Mouse (Mus musculus) liver, postnatal 0 days (tissue): ENCODE measurements at regions not wholly inside any gene's neighbourhood (a gene's known extent, or its start where the extent isn't known, plus 50 kb on each side); places are given as distances from the start of the nearest gene placed in this dataset.
A peak's percentile ranks its signal among the peaks of the same experiment; 100 is the strongest.

Source experiments
- ATAC-seq: fragments of 200-750 bp; cut with Nextera tagmentation; 2 replicates; pipeline ENCODE4 v1.8.0; 2017; ENCODE audit warnings: mild to moderate bottlenecking, moderate library complexity
- DNase-seq: peaks from one replicate; pipeline ENCODE4 v3.0.0-alpha.2; 2016
- H3K27ac ChIP-seq: fragments of 300-500 bp; sonication (generic); 2 replicates; pipeline ENCODE4 v1.5.1; 2014; ENCODE audit warnings: antibody characterized with exemption, moderate library complexity, mild to moderate bottlenecking, low read depth
- H3K27me3 ChIP-seq: fragments of 300-500 bp; sonication (generic); 2 replicates; pipeline ENCODE4 v1.6.1; 2014; ENCODE audit warnings: low read length, control low read depth, mixed read lengths; ENCODE audit not compliant: insufficient read depth
- H3K36me3 ChIP-seq: fragments of 300-500 bp; sonication (generic); replicated peaks from 2 replicates; pipeline ENCODE4 v1.6.1; 2014; ENCODE audit warnings: mild to moderate bottlenecking, control low read depth, low read length, moderate library complexity, mixed read lengths; ENCODE audit not compliant: insufficient read depth
- H3K4me1 ChIP-seq: fragments of 300-500 bp; sonication (generic); 2 replicates; pipeline ENCODE4 v1.6.1; 2014; ENCODE audit warnings: antibody characterized with exemption, mild to moderate bottlenecking, control low read depth; ENCODE audit not compliant: insufficient read depth
- H3K4me2 ChIP-seq: fragments of 300-500 bp; sonication (generic); 2 replicates; pipeline ENCODE4 v1.6.1; 2014; ENCODE audit warnings: low read depth, mild to moderate bottlenecking, low read length, moderate library complexity, mixed read lengths
- H3K4me3 ChIP-seq: fragments of 300-500 bp; sonication (generic); 2 replicates; pipeline ENCODE4 v1.5.1; 2014; ENCODE audit warnings: low read depth, low read length
- H3K9ac ChIP-seq: fragments of 300-500 bp; sonication (generic); replicated peaks from 2 replicates; pipeline ENCODE4 v1.6.1; 2014; ENCODE audit warnings: mild to moderate bottlenecking, moderate library complexity
- H3K9me3 ChIP-seq: fragments of 300-500 bp; sonication (generic); 2 replicates; pipeline ENCODE4 v1.6.1; 2016; ENCODE audit warnings: mild to moderate bottlenecking, control low read depth, low read length, mixed read lengths
- CTCF ChIP-seq: sonication (generic); IDR thresholded peaks from 2 replicates; pipeline ENCODE4 v1.5.1; 2016; ENCODE audit warnings: antibody characterized with exemption, low read depth
- EP300 ChIP-seq: IDR thresholded peaks from 2 replicates; pipeline ENCODE4 v1.6.1; 2016; ENCODE audit warnings: antibody characterized with exemption, low read depth, mild to moderate bottlenecking
- WGBS: fragments of 180-500 bp; shearing (Covaris S2); extraction: QIAGEN DNeasy Blood & Tissue Kit; methylation state at CpG from one replicate; pipeline ENCODE4 v1.1.7; 2014; ENCODE audit not compliant: insufficient replicate concordance; 5-methylcytosine and 5-hydroxymethylcytosine counted together

- H3K4me2 ChIP-seq = no peak overlapping the region
- WGBS = 69% methylated on average over 3 of the region's 3 CpGs
- DNase-seq = no peak
- no peak for TF ChIP-seq CTCF
- TF ChIP-seq EP300 = no peak
- no peaks in the 10 kb centered on the region for H3K36me3 ChIP-seq
- ATAC-seq = no peak
- H3K4me1 ChIP-seq = no peaks in the 10 kb centered on the region
- H3K9me3 ChIP-seq = no peaks in the 10 kb centered on the region
- H3K27ac ChIP-seq = no peak overlapping the region
- H3K27me3 ChIP-seq = no peaks in the 10 kb centered on the region
- no peak overlapping the region for H3K9ac ChIP-seq
- H3K4me3 ChIP-seq = no peak overlapping the region
Observed at GRCm38 (mm10) chr16:69800955-69801598, 62.5 kb downstream of the Speer2 start.

- Histone ChIP-seq H3K4me3 (no peak overlapping the region), H3K9me3 (no peaks in the 10 kb centered on the region), H3K4me1 (no peaks in the 10 kb centered on the region), H3K27ac (no peak overlapping the region), H3K27me3 (no peaks in the 10 kb centered on the region), H3K4me2 (no peak overlapping the region), H3K36me3 (no peaks in the 10 kb centered on the region), H3K9ac (no peak overlapping the region)
- 24% methylated on average over 5 of the region's 5 CpGs for WGBS
- TF ChIP-seq CTCF (no peak), EP300 (no peak)
- peak; percentile 14 for DNase-seq
- ATAC-seq = peak; percentile 56; the same call in 1 of the 2 replicates
Observed at GRCm38 (mm10) chr16:69796299-69796698, 67.2 kb downstream of the Speer2 start.

DNA sequence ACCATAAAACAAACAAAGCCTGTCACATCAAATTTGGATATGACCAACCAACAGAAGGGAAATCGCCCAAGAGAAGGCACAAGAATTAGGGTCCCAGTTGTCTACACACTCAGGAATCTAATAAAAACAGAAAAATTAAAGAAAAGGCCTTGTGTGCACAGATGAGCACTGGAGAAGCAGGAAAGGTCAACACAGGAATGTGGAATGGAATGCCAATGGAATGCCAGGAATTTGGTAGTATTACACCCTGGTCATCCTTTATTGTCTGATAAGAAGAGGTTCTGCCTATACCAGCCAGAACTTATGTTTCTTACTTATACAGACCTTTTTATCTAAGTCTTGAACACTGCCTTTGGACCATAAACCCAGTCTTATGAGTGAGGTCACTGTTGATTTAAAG is 72.9 kb downstream of the Speer2 start:
- no peak for TF ChIP-seq CTCF
- no peak for TF ChIP-seq EP300
- Histone ChIP-seq H3K27ac (no peak overlapping the region), H3K4me3 (no peak overlapping the region), H3K27me3 (no peaks in the 10 kb centered on the region), H3K4me1 (no peaks in the 10 kb centered on the region), H3K36me3 (no peaks in the 10 kb centered on the region), H3K9ac (no peak overlapping the region), H3K9me3 (no peaks in the 10 kb centered on the region), H3K4me2 (no peak overlapping the region)
- DNase-seq (no peak), ATAC-seq (no peak)
- WGBS = 66% methylated on average over 1 of the region's 1 CpGs

GRCm38 (mm10) chr16:69770768-69771167 is 92.8 kb downstream of the Speer2 start:
- Histone ChIP-seq H3K27me3 (no peaks in the 10 kb centered on the region), H3K9me3 (no peaks in the 10 kb centered on the region), H3K27ac (no peak overlapping the region), H3K4me3 (no peak overlapping the region), H3K9ac (no peak overlapping the region), H3K4me1 (no peaks in the 10 kb centered on the region), H3K36me3 (no peaks in the 10 kb centered on the region), H3K4me2 (no peak overlapping the region)
- 71% methylated on average over 1 of the region's 1 CpGs for WGBS
- DNase-seq (no peak), ATAC-seq (no peak)
- TF ChIP-seq CTCF (no peak), EP300 (no peak)
